Mouse (Mus musculus): ENCODE results near the gene Wdr81. TPM values are rescaled to one million over a fixed set of nuclear protein-coding genes. Genes with fewer than 3 reads are reported as not detected.
A peak's percentile ranks its signal among the peaks of the same experiment; 100 is the strongest.

Wdr81 gene
- polyA plus RNA-seq, 1 experiment from 2014 or later, result 7.2 TPM

- Histone ChIP-seq H3K4me3 (ENCODE audit: low read depth, low read length) (no peak overlapping the region), H3K36me3 (ENCODE audit: insufficient read depth, low read length) (peaks cover 14% of the 10 kb centered on the region), H3K4me1 (ENCODE audit: insufficient read depth, low read depth, low read length) (peaks cover 7% of the 10 kb centered on the region), H3K9me3 (ENCODE audit: low read length) (no peaks in the 10 kb centered on the region), H3K4me2 (replicated peaks; ENCODE audit: low read depth, low read length) (0 out of 2 replicates have a peak overlapping the region, but pooled peaks have one; percentile 25), H3K9ac (replicated peaks; ENCODE audit: low read depth) (no peak overlapping the region), H3K27ac (ENCODE audit: low read length) (no peak overlapping the region), H3K27me3 (replicated peaks; ENCODE audit: insufficient read depth, low read length) (no peaks in the 10 kb centered on the region)
- WGBS, result 30% methylated on average over 3 of the region's 3 CpGs
- ATAC-seq, result peak; percentile 6; the same call in 1 of the 2 replicates
- TF ChIP-seq EP300 (IDR thresholded peaks at IDR 0.05), result no peak
- no peak for TF ChIP-seq CTCF (IDR thresholded peaks at IDR 0.05)
- no peak for DNase-seq (ENCODE audit: low spot score)
Measured at GRCm38 (mm10) chr11:75486192-75486591, 31.7 kb upstream of the Wdr81 start.

GRCm38 (mm10) chr11:75473376-75473775 lies 18.9 kb upstream of the Wdr81 start:
- Histone ChIP-seq H3K4me3 (ENCODE audit: low read depth, low read length) (no peak overlapping the region), H3K27ac (ENCODE audit: low read length) (no peak overlapping the region), H3K9ac (replicated peaks; ENCODE audit: low read depth) (no peak overlapping the region), H3K4me1 (ENCODE audit: insufficient read depth, low read depth, low read length) (no peaks in the 10 kb centered on the region), H3K9me3 (ENCODE audit: low read length) (no peaks in the 10 kb centered on the region), H3K4me2 (replicated peaks; ENCODE audit: low read depth, low read length) (no peak overlapping the region), H3K27me3 (replicated peaks; ENCODE audit: insufficient read depth, low read length) (no peaks in the 10 kb centered on the region), H3K36me3 (ENCODE audit: insufficient read depth, low read length) (no peaks in the 10 kb centered on the region)
- WGBS, result 64% methylated on average over 7 of the region's 7 CpGs
- ATAC-seq (no peak), DNase-seq (ENCODE audit: low spot score) (no peak)
- no peak for TF ChIP-seq EP300 (IDR thresholded peaks at IDR 0.05)
- TF ChIP-seq CTCF (IDR thresholded peaks at IDR 0.05), result no peak

GRCm38 (mm10) chr11:75472469-75473081 lies 18.1 kb upstream of the Wdr81 start:
- Histone ChIP-seq H3K9ac (replicated peaks; ENCODE audit: low read depth) (no peak overlapping the region), H3K4me3 (ENCODE audit: low read depth, low read length) (no peak overlapping the region), H3K4me2 (replicated peaks; ENCODE audit: low read depth, low read length) (no peak overlapping the region), H3K9me3 (ENCODE audit: low read length) (no peaks in the 10 kb centered on the region), H3K27ac (ENCODE audit: low read length) (no peak overlapping the region), H3K4me1 (ENCODE audit: insufficient read depth, low read depth, low read length) (no peaks in the 10 kb centered on the region), H3K27me3 (replicated peaks; ENCODE audit: insufficient read depth, low read length) (no peaks in the 10 kb centered on the region), H3K36me3 (ENCODE audit: insufficient read depth, low read length) (no peaks in the 10 kb centered on the region)
- TF ChIP-seq CTCF (IDR thresholded peaks at IDR 0.05), result no peak
- no peak for TF ChIP-seq EP300 (IDR thresholded peaks at IDR 0.05)
- 59% methylated on average over 11 of the region's 11 CpGs for WGBS
- DNase-seq (ENCODE audit: low spot score) (no peak), ATAC-seq (no peak)

GRCm38 (mm10) chr11:75470675-75471074 lies 16.2 kb upstream of the Wdr81 start:
- no peak for ATAC-seq
- 71% methylated on average over 3 of the region's 3 CpGs for whole genome bisulfite sequencing
- DNase-seq (ENCODE audit: low spot score), result no peak

GRCm38 (mm10) chr11:75469261-75469660 lies 14.7 kb upstream of the Wdr81 start:
- 95% methylated on average over 4 of the region's 4 CpGs for WGBS
- H3K4me2 ChIP-seq (replicated peaks; ENCODE audit: low read depth, low read length), result no peak overlapping the region
- H3K4me1 ChIP-seq (ENCODE audit: insufficient read depth, low read depth, low read length), result no peaks in the 10 kb centered on the region
- DNase-seq (ENCODE audit: low spot score), result no peak
- H3K27ac ChIP-seq (ENCODE audit: low read length), result no peak overlapping the region
- no peak overlapping the region for H3K4me3 ChIP-seq (ENCODE audit: low read depth, low read length)
- no peak overlapping the region for H3K9ac ChIP-seq (replicated peaks; ENCODE audit: low read depth)
- H3K36me3 ChIP-seq (ENCODE audit: insufficient read depth, low read length), result peaks cover 13% of the 10 kb centered on the region
- ATAC-seq, result no peak
- no peaks in the 10 kb centered on the region for H3K9me3 ChIP-seq (ENCODE audit: low read length)
- no peaks in the 10 kb centered on the region for H3K27me3 ChIP-seq (replicated peaks; ENCODE audit: insufficient read depth, low read length)
- TF ChIP-seq CTCF (IDR thresholded peaks at IDR 0.05) (no peak), EP300 (IDR thresholded peaks at IDR 0.05) (no peak)

More at GRCm38 (mm10) chr11:75470675-75471074, 16.2 kb upstream of the Wdr81 start:
- no peaks in the 10 kb centered on the region for H3K9me3 ChIP-seq (ENCODE audit: low read length)
- no peaks in the 10 kb centered on the region for H3K27me3 ChIP-seq (replicated peaks; ENCODE audit: insufficient read depth, low read length)
- H3K4me1 ChIP-seq (ENCODE audit: insufficient read depth, low read depth, low read length), result no peaks in the 10 kb centered on the region
- no peak overlapping the region for H3K9ac ChIP-seq (replicated peaks; ENCODE audit: low read depth)
- TF ChIP-seq EP300 (IDR thresholded peaks at IDR 0.05) (no peak), CTCF (IDR thresholded peaks at IDR 0.05) (no peak)
- no peak overlapping the region for H3K4me2 ChIP-seq (replicated peaks; ENCODE audit: low read depth, low read length)
- H3K4me3 ChIP-seq (ENCODE audit: low read depth, low read length), result no peak overlapping the region
- peaks cover 2% of the 10 kb centered on the region for H3K36me3 ChIP-seq (ENCODE audit: insufficient read depth, low read length)
- H3K27ac ChIP-seq (ENCODE audit: low read length), result no peak overlapping the region

GRCm38 (mm10) chr11:75468410-75468809 lies 13.9 kb upstream of the Wdr81 start:
- TF ChIP-seq CTCF (IDR thresholded peaks at IDR 0.05), result no peak
- TF ChIP-seq EP300 (IDR thresholded peaks at IDR 0.05), result no peak
- H3K27ac ChIP-seq (ENCODE audit: low read length), result no peak overlapping the region

More at GRCm38 (mm10) chr11:75468410-75468809, 13.9 kb upstream of the Wdr81 start:
- WGBS, result 63% methylated on average over 7 of the region's 7 CpGs
- ATAC-seq, result no peak
- Histone ChIP-seq H3K4me3 (ENCODE audit: low read depth, low read length) (peak overlapping the region; percentile 40), H3K9ac (replicated peaks; ENCODE audit: low read depth) (peak overlapping the region; percentile 43), H3K36me3 (ENCODE audit: insufficient read depth, low read length) (peaks cover 13% of the 10 kb centered on the region), H3K4me1 (ENCODE audit: insufficient read depth, low read depth, low read length) (no peaks in the 10 kb centered on the region), H3K27me3 (replicated peaks; ENCODE audit: insufficient read depth, low read length) (no peaks in the 10 kb centered on the region), H3K4me2 (replicated peaks; ENCODE audit: low read depth, low read length) (peak overlapping the region; percentile 68), H3K9me3 (ENCODE audit: low read length) (no peaks in the 10 kb centered on the region)
- DNase-seq (ENCODE audit: low spot score), result no peak
